Mouse (Mus musculus): ENCODE measurements around the gene Drc3. TPM values are rescaled to one million over a fixed set of nuclear protein-coding genes. Genes with fewer than 3 reads are reported as not detected.

Gene Drc3
- polyA plus RNA-seq, 1 experiment = 70.2 TPM

DNA sequence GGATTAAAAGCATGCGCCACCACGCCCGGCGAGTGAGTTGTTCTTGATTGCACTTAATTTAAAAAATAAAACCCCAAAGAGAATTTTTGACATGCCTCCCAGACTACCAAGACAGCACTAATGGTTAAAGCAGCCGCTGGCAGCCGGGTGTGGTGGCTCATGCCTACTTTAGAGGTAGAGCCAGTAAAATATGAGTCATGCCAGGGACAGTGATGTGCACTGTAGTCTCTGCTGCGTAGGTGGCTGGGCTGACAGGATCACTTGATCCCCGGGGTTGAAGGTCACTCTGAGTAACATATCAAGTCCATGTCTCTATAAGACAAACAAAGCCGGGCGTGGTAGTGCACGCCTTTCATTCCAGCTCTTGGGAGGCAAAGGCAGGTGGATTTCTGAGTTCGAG, 13.8 kb upstream of the Drc3 start:
- no peak for TF ChIP-seq POLR2A (IDR thresholded peaks at IDR 0.05; ENCODE audit: control insufficient read depth, low read depth, low read length)
- no peak for TF ChIP-seq CTCF (IDR thresholded peaks at IDR 0.05; ENCODE audit: control insufficient read depth, insufficient read depth, insufficient replicate concordance, low read depth, low read length)
- H3K27me3 ChIP-seq (ENCODE audit: control insufficient read depth, insufficient read depth, low read length) = no peaks in the 10 kb centered on the region
- no peaks in the 10 kb centered on the region for H3K36me3 ChIP-seq (ENCODE audit: control insufficient read depth, insufficient read depth, low read length)
- no peak overlapping the region for H3K27ac ChIP-seq (ENCODE audit: control insufficient read depth, insufficient read depth, low read depth, low read length)
- H3K4me3 ChIP-seq (ENCODE audit: control insufficient read depth, low read depth, low read length) = no peak overlapping the region
- H3K4me1 ChIP-seq (ENCODE audit: control insufficient read depth, insufficient read depth, low read length) = no peaks in the 10 kb centered on the region

GRCm38 (mm10) chr11:60345868-60346267, 7.3 kb upstream of the Drc3 start:
- Histone ChIP-seq H3K36me3 (ENCODE audit: control insufficient read depth, insufficient read depth, low read length) (no peaks in the 10 kb centered on the region), H3K27me3 (ENCODE audit: control insufficient read depth, insufficient read depth, low read length) (no peaks in the 10 kb centered on the region), H3K4me3 (ENCODE audit: control insufficient read depth, low read depth, low read length) (no peak overlapping the region), H3K4me1 (ENCODE audit: control insufficient read depth, insufficient read depth, low read length) (no peaks in the 10 kb centered on the region), H3K27ac (ENCODE audit: control insufficient read depth, insufficient read depth, low read depth, low read length) (no peak overlapping the region)
- TF ChIP-seq CTCF (IDR thresholded peaks at IDR 0.05; ENCODE audit: control insufficient read depth, insufficient read depth, insufficient replicate concordance, low read depth, low read length) = no peak
- TF ChIP-seq POLR2A (IDR thresholded peaks at IDR 0.05; ENCODE audit: control insufficient read depth, low read depth, low read length) = no peak

GRCm38 (mm10) chr11:60346537-60346936, 6.6 kb upstream of the Drc3 start:
- Histone ChIP-seq H3K36me3 (ENCODE audit: control insufficient read depth, insufficient read depth, low read length) (no peaks in the 10 kb centered on the region), H3K4me3 (ENCODE audit: control insufficient read depth, low read depth, low read length) (no peak overlapping the region)
- TF ChIP-seq POLR2A (IDR thresholded peaks at IDR 0.05; ENCODE audit: control insufficient read depth, low read depth, low read length) (no peak), CTCF (IDR thresholded peaks at IDR 0.05; ENCODE audit: control insufficient read depth, insufficient read depth, insufficient replicate concordance, low read depth, low read length) (no peak)

DNA sequence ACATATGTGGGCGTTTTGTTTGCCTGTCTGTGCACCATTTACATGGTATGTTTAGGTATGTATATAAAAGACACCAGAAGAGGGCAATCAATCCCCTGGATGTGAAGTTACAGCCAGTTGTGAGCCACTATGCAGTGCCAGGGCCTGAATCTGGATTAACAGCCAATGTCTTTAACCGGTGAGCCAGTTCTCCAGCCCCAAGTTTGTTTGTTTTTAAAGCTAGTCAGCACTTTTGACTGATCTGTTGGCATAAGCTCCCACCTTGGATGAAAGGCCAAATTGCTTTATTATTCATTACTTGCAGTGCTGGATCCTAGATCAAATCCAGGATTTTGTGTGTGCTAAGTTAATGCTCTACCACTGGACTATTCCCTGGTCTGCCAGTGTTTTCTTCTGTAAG, 1.7 kb upstream of the Drc3 start:
- H3K4me1 ChIP-seq (ENCODE audit: control insufficient read depth, insufficient read depth, low read length) = peaks cover 8% of the 10 kb centered on the region
- peak overlapping the region; percentile 1; the same call in 1 of the 2 replicates for H3K27ac ChIP-seq (ENCODE audit: control insufficient read depth, insufficient read depth, low read depth, low read length)
- H3K36me3 ChIP-seq (ENCODE audit: control insufficient read depth, insufficient read depth, low read length) = no peaks in the 10 kb centered on the region
- TF ChIP-seq CTCF (IDR thresholded peaks at IDR 0.05; ENCODE audit: control insufficient read depth, insufficient read depth, insufficient replicate concordance, low read depth, low read length) (no peak), POLR2A (IDR thresholded peaks at IDR 0.05; ENCODE audit: control insufficient read depth, low read depth, low read length) (no peak)
- H3K4me3 ChIP-seq (ENCODE audit: control insufficient read depth, low read depth, low read length) = no peak overlapping the region
- no peaks in the 10 kb centered on the region for H3K27me3 ChIP-seq (ENCODE audit: control insufficient read depth, insufficient read depth, low read length)

More at GRCm38 (mm10) chr11:60346537-60346936, 6.6 kb upstream of the Drc3 start:
- Histone ChIP-seq H3K27ac (ENCODE audit: control insufficient read depth, insufficient read depth, low read depth, low read length) (no peak overlapping the region), H3K27me3 (ENCODE audit: control insufficient read depth, insufficient read depth, low read length) (no peaks in the 10 kb centered on the region), H3K4me1 (ENCODE audit: control insufficient read depth, insufficient read depth, low read length) (peaks cover 2% of the 10 kb centered on the region; the same call in 1 of the 2 replicates)

DNA sequence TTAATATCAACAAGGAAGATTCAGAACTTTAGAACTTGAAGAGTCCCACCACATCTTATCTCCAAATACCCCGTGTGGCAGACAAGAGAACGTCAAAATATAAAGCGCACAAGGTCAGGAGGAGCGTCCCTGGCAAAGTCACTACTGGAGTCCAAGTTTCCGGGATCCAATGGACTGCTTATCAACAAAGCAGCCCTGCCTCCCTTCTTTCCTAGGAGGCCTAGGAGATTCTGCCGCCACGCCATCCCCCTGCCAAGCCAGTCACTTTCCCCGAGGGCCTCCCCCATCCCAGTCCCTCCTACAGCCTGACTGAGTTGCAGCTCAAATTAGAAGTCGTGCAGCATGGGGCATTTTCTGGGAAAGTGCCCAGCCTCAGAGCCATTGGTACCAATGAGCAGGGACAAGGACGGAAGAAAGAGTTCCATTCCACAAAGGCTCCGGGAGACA, 1.2 kb upstream of the Drc3 start:
- TF ChIP-seq POLR2A (IDR thresholded peaks at IDR 0.05; ENCODE audit: control insufficient read depth, low read depth, low read length) (0 out of 2 replicates have a peak, but pooled peaks have one; percentile 14), CTCF (IDR thresholded peaks at IDR 0.05; ENCODE audit: control insufficient read depth, insufficient read depth, insufficient replicate concordance, low read depth, low read length) (no peak)

GRCm38 (mm10) chr11:60355952-60356351, 2.8 kb downstream of the Drc3 start:
- TF ChIP-seq CTCF (IDR thresholded peaks at IDR 0.05; ENCODE audit: control insufficient read depth, insufficient read depth, insufficient replicate concordance, low read depth, low read length) (no peak), POLR2A (IDR thresholded peaks at IDR 0.05; ENCODE audit: control insufficient read depth, low read depth, low read length) (no peak)
- H3K4me3 ChIP-seq (ENCODE audit: control insufficient read depth, low read depth, low read length) = no peak overlapping the region

More for the DNA sequence above, 1.2 kb upstream of the Drc3 start:
- H3K4me3 ChIP-seq (ENCODE audit: control insufficient read depth, low read depth, low read length) = peak overlapping the region; percentile 90
- peak overlapping the region; percentile 73; the same call in 1 of the 2 replicates for H3K27ac ChIP-seq (ENCODE audit: control insufficient read depth, insufficient read depth, low read depth, low read length)
- H3K4me1 ChIP-seq (ENCODE audit: control insufficient read depth, insufficient read depth, low read length) = peaks cover 8% of the 10 kb centered on the region
- no peaks in the 10 kb centered on the region for H3K36me3 ChIP-seq (ENCODE audit: control insufficient read depth, insufficient read depth, low read length)
- no peaks in the 10 kb centered on the region for H3K27me3 ChIP-seq (ENCODE audit: control insufficient read depth, insufficient read depth, low read length)

GRCm38 (mm10) chr11:60357116-60357515, 4.0 kb downstream of the Drc3 start:
- Histone ChIP-seq H3K4me1 (ENCODE audit: control insufficient read depth, insufficient read depth, low read length) (peaks cover under 1% of the 10 kb centered on the region; the same call in 1 of the 2 replicates), H3K27me3 (ENCODE audit: control insufficient read depth, insufficient read depth, low read length) (no peaks in the 10 kb centered on the region), H3K4me3 (ENCODE audit: control insufficient read depth, low read depth, low read length) (no peak overlapping the region), H3K36me3 (ENCODE audit: control insufficient read depth, insufficient read depth, low read length) (peaks cover 2% of the 10 kb centered on the region; the same call in 1 of the 2 replicates), H3K27ac (ENCODE audit: control insufficient read depth, insufficient read depth, low read depth, low read length) (no peak overlapping the region)
- no peak for TF ChIP-seq POLR2A (IDR thresholded peaks at IDR 0.05; ENCODE audit: control insufficient read depth, low read depth, low read length)
- TF ChIP-seq CTCF (IDR thresholded peaks at IDR 0.05; ENCODE audit: control insufficient read depth, insufficient read depth, insufficient replicate concordance, low read depth, low read length) = no peak

More at GRCm38 (mm10) chr11:60355952-60356351, 2.8 kb downstream of the Drc3 start:
- Histone ChIP-seq H3K36me3 (ENCODE audit: control insufficient read depth, insufficient read depth, low read length) (peaks cover 2% of the 10 kb centered on the region; the same call in 1 of the 2 replicates), H3K27ac (ENCODE audit: control insufficient read depth, insufficient read depth, low read depth, low read length) (no peak overlapping the region), H3K4me1 (ENCODE audit: control insufficient read depth, insufficient read depth, low read length) (peaks cover 8% of the 10 kb centered on the region), H3K27me3 (ENCODE audit: control insufficient read depth, insufficient read depth, low read length) (no peaks in the 10 kb centered on the region)

Measured in testis, adult 2 months (tissue).